Mouse (Mus musculus): ENCODE data around the gene Scrn1.

DNA sequence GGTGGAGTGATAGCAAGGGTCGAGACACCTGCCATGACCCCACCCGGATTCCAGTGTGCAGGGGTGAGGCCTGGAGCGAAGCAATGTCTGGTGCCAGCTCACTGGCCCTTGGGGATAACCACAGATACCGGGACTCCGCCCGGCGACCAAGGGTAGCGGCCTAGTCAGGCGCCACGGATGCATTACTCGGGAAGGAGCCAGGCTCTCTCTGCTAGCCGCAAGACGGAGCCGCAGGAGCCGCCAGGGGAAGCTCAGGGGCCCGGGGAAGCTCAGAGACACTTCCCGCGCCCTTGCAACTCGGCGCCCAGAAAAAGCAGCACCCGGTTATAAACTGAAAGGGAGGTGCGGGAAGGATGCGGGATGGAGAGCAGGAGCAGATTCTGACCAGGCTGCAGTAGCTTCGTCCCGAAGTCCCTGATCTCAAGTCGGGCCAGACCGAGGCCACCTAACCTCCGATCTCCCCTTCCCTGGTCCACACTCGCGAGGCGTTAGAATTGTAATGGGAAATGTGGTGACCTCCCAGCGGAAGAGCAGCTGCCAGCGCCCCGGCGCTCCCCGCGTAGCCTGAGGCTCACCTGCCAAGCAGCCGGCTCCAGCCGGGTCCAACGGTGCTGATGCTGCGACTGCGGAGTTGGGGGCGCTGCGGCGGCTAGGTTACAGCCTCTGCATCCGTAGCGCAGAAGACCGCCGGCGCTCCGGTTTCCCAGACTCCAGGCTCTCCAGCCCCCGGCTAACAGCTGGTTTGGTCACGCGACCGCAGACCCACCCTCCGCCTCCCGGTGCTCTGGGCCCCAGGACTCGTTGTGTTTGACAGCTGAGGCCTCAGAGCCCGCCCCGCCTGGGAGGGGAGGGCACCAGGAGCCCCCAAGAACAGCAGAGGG is at the start of gene Scrn1:
- TF ChIP-seq CTCF (IDR thresholded peaks at IDR 0.05; ENCODE audit: low read depth), result no peak
- no peak for TF ChIP-seq EP300 (IDR thresholded peaks at IDR 0.05; ENCODE audit: low read depth)

Data from liver, postnatal 0 days (tissue).